Mouse (Mus musculus): Measurements from ENCODE around the gene Kif5c. TPM values are rescaled to one million over a fixed set of nuclear protein-coding genes. Genes with fewer than 3 reads are reported as not detected.

Kif5c gene
- polyA plus RNA-seq, 1 experiment from 2014 or later: 7.1 TPM

DNA sequence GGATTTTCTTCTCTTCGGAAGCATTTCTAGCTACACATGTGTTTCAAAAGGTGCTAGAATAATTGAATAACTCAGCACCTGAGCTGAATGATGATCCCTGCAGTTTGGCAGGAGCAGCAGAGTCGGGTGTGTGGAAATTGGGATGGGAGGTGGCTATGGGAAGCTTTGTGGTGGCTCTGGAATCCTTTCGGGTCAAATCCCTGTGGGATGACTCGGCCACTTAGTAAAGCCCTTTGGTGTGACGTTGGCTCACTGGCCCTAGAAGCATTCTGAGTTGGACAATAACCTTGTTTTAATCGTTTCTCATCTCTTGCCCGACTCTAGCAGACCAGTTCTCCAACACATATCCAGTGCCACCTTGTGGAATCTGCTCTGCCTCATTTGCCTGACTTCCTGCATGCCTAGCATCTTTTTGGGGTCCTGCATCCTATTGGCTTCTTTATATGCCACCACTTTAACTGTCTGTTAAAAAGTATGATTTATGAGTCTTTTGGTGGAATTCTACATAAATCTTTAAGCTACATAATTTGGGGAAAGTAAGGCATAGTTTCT, 93.3 kb downstream of the Kif5c start:
- 86% methylated on average over 7 of the region's 7 CpGs for WGBS (ENCODE audit: missing documents)
- H3K36me3 ChIP-seq (ENCODE audit: inconsistent target): no peaks in the 10 kb centered on the region

DNA sequence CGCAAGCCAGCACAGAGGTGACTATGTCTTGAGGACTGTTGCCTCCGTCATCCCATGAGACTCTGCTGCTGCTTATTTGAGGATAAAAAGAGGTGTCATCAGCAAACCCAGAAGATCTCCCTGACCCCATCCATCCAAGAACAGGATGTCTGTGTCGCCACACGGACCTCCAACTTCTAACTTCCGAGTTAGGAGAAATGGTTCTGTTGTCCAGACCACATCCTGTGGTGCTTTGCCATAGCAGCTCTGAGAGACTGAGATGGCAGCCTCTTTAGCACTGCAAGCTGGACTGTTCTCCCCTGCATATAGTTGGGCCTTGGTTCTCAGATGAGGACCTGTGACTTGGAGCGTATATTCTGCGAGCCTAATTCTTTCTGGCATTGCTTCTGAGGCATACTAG, 97.4 kb downstream of the Kif5c start:
- no peak overlapping the region for H3K27ac ChIP-seq
- H3K4me3 ChIP-seq (ENCODE audit: inconsistent target): no peak overlapping the region
- H3K36me3 ChIP-seq (ENCODE audit: inconsistent target): no peaks in the 10 kb centered on the region
- no peaks in the 10 kb centered on the region for H3K79me2 ChIP-seq (ENCODE audit: inconsistent target)
- WGBS (ENCODE audit: missing documents): 52% methylated on average over 7 of the region's 7 CpGs

More for the DNA sequence above, 93.3 kb downstream of the Kif5c start:
- Histone ChIP-seq H3K27ac (no peak overlapping the region), H3K79me2 (ENCODE audit: inconsistent target) (no peaks in the 10 kb centered on the region), H3K4me3 (ENCODE audit: inconsistent target) (no peak overlapping the region)

- Histone ChIP-seq H3K36me3 (ENCODE audit: inconsistent target) (no peaks in the 10 kb centered on the region), H3K79me2 (ENCODE audit: inconsistent target) (no peaks in the 10 kb centered on the region), H3K27ac (no peak overlapping the region), H3K4me3 (ENCODE audit: inconsistent target) (no peak overlapping the region)
- 89% methylated on average over 18 of the region's 18 CpGs for WGBS (ENCODE audit: missing documents)
Measured at GRCm38 (mm10) chr2:49717437-49718116, 98.5 kb downstream of the Kif5c start.

DNA sequence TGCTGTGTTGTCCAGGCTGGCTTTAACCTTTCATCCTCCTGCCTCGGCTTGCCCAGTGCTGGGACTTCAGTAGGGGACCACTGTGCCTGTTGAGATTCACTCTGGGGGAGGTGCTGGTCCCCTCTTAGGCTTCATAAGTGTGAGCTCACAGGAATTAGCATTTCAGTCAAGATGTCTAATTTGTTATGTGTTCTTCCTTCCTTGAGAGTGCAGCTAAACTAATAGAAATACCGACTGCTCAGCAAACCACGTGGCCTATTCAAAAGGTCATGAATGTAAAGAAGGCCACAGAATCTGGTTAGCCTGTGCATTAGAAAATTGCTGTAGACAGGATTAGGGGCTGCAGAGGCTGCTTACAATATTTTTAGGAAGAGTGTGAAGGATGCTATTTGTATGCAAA, 99.4 kb downstream of the Kif5c start:
- Histone ChIP-seq H3K4me3 (ENCODE audit: inconsistent target) (no peak overlapping the region), H3K79me2 (ENCODE audit: inconsistent target) (no peaks in the 10 kb centered on the region), H3K27ac (no peak overlapping the region), H3K36me3 (ENCODE audit: inconsistent target) (no peaks in the 10 kb centered on the region)
- WGBS (ENCODE audit: missing documents): 93% methylated on average over 3 of the region's 3 CpGs

DNA sequence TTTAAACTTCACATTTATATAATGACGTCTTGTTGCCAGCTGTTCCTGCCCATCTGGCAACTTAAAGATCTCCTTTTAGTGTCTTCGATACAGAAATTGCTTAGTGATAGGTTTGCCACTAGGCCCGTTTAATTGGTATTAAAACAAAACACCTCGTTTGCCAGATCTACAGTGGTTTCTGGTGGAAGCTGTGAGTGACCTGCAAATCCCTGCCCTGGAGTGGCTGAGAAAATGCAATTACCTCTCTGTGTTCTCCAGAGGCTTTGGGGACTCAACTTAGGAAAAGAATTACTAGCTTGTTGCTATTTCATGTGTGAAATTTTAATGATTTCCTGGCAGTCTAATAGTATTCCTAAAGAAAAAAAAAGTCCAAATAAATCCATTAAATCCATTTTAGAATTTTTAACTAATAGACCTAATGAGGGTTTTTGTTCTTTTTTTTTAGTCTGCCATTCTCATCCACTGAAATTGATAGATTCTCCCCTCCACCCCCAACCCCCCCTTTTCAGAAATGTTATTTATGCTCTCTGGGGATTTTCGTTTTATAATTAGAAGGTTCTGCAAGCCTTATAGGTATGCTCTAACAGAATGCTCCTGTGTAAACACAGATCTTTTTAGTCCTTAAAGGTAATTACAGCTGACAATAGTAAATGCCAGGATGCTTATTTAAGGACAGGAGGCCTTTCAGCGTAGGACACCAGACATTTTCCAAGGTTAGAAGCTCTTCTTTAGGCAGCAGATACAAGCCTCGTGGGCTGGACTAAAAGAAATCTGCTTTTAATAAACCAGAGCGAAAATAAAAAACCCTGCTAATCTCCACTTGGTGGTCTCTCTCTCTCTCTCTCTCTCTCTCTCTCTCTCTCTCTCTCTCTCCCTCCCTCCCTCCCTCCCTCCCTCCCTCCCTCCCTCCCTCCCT, 100.1 kb downstream of the Kif5c start:
- Histone ChIP-seq H3K4me3 (ENCODE audit: inconsistent target) (no peak overlapping the region), H3K79me2 (ENCODE audit: inconsistent target) (no peaks in the 10 kb centered on the region), H3K36me3 (ENCODE audit: inconsistent target) (no peaks in the 10 kb centered on the region), H3K27ac (no peak overlapping the region)
- WGBS (ENCODE audit: missing documents): 92% methylated on average over 7 of the region's 8 CpGs

GRCm38 (mm10) chr2:49719854-49720253, 100.8 kb downstream of the Kif5c start:
- WGBS (ENCODE audit: missing documents): 18% methylated on average over 6 of the region's 6 CpGs
- H3K79me2 ChIP-seq (ENCODE audit: inconsistent target): no peaks in the 10 kb centered on the region
- H3K36me3 ChIP-seq (ENCODE audit: inconsistent target): no peaks in the 10 kb centered on the region
- H3K27ac ChIP-seq: no peak overlapping the region
- H3K4me3 ChIP-seq (ENCODE audit: inconsistent target): no peak overlapping the region

GRCm38 (mm10) chr2:49720343-49720742, 101.2 kb downstream of the Kif5c start:
- Histone ChIP-seq H3K4me3 (ENCODE audit: inconsistent target) (no peak overlapping the region), H3K36me3 (ENCODE audit: inconsistent target) (no peaks in the 10 kb centered on the region), H3K79me2 (ENCODE audit: inconsistent target) (no peaks in the 10 kb centered on the region), H3K27ac (no peak overlapping the region)
- 37% methylated on average over 9 of the region's 9 CpGs for WGBS (ENCODE audit: missing documents)

- 95% methylated on average over 9 of the region's 9 CpGs for WGBS (ENCODE audit: missing documents)
- H3K36me3 ChIP-seq (ENCODE audit: inconsistent target): no peaks in the 10 kb centered on the region
- H3K4me3 ChIP-seq (ENCODE audit: inconsistent target): no peak overlapping the region
- no peaks in the 10 kb centered on the region for H3K79me2 ChIP-seq (ENCODE audit: inconsistent target)
- no peak overlapping the region for H3K27ac ChIP-seq
Measured at GRCm38 (mm10) chr2:49722331-49722730, 103.2 kb downstream of the Kif5c start.

DNA sequence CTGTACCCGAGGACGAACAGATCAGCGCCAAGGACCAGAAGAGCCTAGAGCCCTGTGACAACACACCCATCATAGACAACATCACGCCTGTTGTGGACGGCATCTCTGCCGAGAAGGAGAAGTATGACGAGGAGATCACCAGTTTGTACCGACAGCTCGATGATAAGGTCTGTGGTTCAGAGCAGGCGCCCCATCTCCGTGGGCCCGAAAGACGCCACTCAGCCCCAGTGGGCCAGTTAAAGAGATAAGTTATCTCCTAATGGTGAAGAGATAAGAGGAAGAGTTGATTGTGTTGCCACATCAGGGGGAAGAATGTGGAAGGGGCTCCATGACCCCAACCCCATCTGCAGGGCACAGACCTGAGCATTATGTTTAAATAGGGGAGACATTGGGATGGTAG, 103.9 kb downstream of the Kif5c start:
- no peak overlapping the region for H3K27ac ChIP-seq
- no peaks in the 10 kb centered on the region for H3K79me2 ChIP-seq (ENCODE audit: inconsistent target)
- no peak overlapping the region for H3K4me3 ChIP-seq (ENCODE audit: inconsistent target)
- WGBS (ENCODE audit: missing documents): 94% methylated on average over 13 of the region's 13 CpGs
- no peaks in the 10 kb centered on the region for H3K36me3 ChIP-seq (ENCODE audit: inconsistent target)

- H3K27ac ChIP-seq: no peak overlapping the region
- H3K4me3 ChIP-seq (ENCODE audit: inconsistent target): no peak overlapping the region
- no peaks in the 10 kb centered on the region for H3K36me3 ChIP-seq (ENCODE audit: inconsistent target)
- H3K79me2 ChIP-seq (ENCODE audit: inconsistent target): no peaks in the 10 kb centered on the region
- WGBS (ENCODE audit: missing documents): 94% methylated on average over 11 of the region's 11 CpGs
Measured at GRCm38 (mm10) chr2:49726672-49727071, 107.6 kb downstream of the Kif5c start.

- Histone ChIP-seq H3K27ac (no peak overlapping the region), H3K79me2 (ENCODE audit: inconsistent target) (no peaks in the 10 kb centered on the region), H3K36me3 (ENCODE audit: inconsistent target) (no peaks in the 10 kb centered on the region), H3K4me3 (ENCODE audit: inconsistent target) (no peak overlapping the region)
- WGBS (ENCODE audit: missing documents): 19% methylated on average over 7 of the region's 7 CpGs
Measured at GRCm38 (mm10) chr2:49727199-49727598, 108.1 kb downstream of the Kif5c start.

GRCm38 (mm10) chr2:49727686-49728085, 108.6 kb downstream of the Kif5c start:
- H3K4me3 ChIP-seq (ENCODE audit: inconsistent target): no peak overlapping the region
- H3K79me2 ChIP-seq (ENCODE audit: inconsistent target): no peaks in the 10 kb centered on the region
- WGBS (ENCODE audit: missing documents): 22% methylated on average over 4 of the region's 4 CpGs
- no peaks in the 10 kb centered on the region for H3K36me3 ChIP-seq (ENCODE audit: inconsistent target)
- no peak overlapping the region for H3K27ac ChIP-seq

DNA sequence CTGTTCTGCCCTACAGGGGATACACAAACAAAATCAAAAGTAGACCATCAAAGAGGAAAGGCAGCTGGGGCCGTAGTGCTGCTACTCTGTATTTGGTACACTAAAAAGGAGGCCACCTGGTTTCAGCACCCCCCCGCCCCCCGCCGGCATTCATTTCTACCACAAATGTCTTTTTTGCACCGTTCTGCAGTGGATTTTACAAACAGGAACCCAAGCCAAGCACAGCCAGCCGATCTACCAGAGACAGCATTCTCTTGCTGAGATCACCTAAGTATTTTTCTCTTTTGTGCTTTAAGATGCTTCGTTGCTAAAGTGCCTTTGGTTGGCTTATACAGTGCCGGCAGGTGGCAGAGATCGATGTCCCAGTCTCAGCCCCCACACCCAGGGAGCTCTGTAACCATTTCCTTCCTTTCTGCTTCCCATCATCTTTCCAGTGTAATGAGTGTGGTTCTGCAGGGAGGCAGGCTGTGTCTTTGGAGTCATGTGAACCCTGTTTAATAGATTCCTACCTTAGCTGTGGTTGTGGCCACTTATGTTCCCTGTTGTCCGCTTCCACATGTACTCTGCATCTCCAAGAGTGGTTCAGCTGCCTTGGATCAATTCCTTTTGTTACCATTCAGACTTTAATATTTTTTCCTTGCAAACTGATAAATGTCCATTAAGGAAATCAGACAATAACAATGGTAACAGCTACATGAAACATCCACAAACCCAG, 110.0 kb downstream of the Kif5c start:
- Histone ChIP-seq H3K27ac (no peak overlapping the region), H3K4me3 (ENCODE audit: inconsistent target) (no peak overlapping the region), H3K79me2 (ENCODE audit: inconsistent target) (no peaks in the 10 kb centered on the region), H3K36me3 (ENCODE audit: inconsistent target) (no peaks in the 10 kb centered on the region)
- WGBS (ENCODE audit: missing documents): 72% methylated on average over 10 of the region's 10 CpGs

GRCm38 (mm10) chr2:49729611-49729969, 110.5 kb downstream of the Kif5c start:
- no peak overlapping the region for H3K27ac ChIP-seq

More at GRCm38 (mm10) chr2:49729611-49729969, 110.5 kb downstream of the Kif5c start:
- WGBS (ENCODE audit: missing documents): 100% methylated on average over 2 of the region's 2 CpGs
- Histone ChIP-seq H3K79me2 (ENCODE audit: inconsistent target) (no peaks in the 10 kb centered on the region), H3K36me3 (ENCODE audit: inconsistent target) (no peaks in the 10 kb centered on the region), H3K4me3 (ENCODE audit: inconsistent target) (no peak overlapping the region)
